Mouse (Mus musculus) neural tube, embryonic 11.5 days (tissue): ENCODE measurements around the gene Tmpo. TPM values are rescaled to one million over a fixed set of nuclear protein-coding genes. Genes with fewer than 3 reads are reported as not detected.
A peak's percentile ranks its signal among the peaks of the same experiment; 100 is the strongest.

Source experiments
- ATAC-seq: fragments of 200-750 bp; cut with Nextera tagmentation; 2 replicates; pipeline ENCODE4 v1.8.0; 2017; ENCODE audit warnings: moderate number of reproducible peaks, mild to moderate bottlenecking, moderate TSS enrichment, moderate library complexity; ENCODE audit not compliant: insufficient read depth, low FRiP score, low TSS enrichment
- DNase-seq: peaks from one replicate; pipeline ENCODE4 v3.0.0-alpha.2; 2015; ENCODE audit warnings: low spot score
- H3K27ac ChIP-seq: fragments of 300-500 bp; sonication (generic); 2 replicates; pipeline ENCODE4 v1.5.1; 2014; ENCODE audit warnings: low read depth, mild to moderate bottlenecking, low read length
- H3K27me3 ChIP-seq: fragments of 300-500 bp; sonication (generic); 2 replicates; pipeline ENCODE4 v1.6.1; 2014; ENCODE audit warnings: mild to moderate bottlenecking, low read length, mixed read lengths; ENCODE audit not compliant: control insufficient read depth, insufficient read depth
- H3K36me3 ChIP-seq: fragments of 300-500 bp; sonication (generic); 2 replicates; pipeline ENCODE4 v1.6.1; 2014; ENCODE audit warnings: mild to moderate bottlenecking, low read length, moderate library complexity, mixed read lengths; ENCODE audit not compliant: control insufficient read depth, insufficient read depth
- H3K4me1 ChIP-seq: fragments of 300-500 bp; sonication (generic); 2 replicates; pipeline ENCODE4 v1.6.1; 2014; ENCODE audit warnings: low read length, mixed read lengths; ENCODE audit not compliant: control insufficient read depth, insufficient read depth
- H3K4me2 ChIP-seq: fragments of 300-500 bp; sonication (generic); 2 replicates; pipeline ENCODE4 v1.6.1; 2014; ENCODE audit warnings: low read depth, mild to moderate bottlenecking, moderate library complexity
- H3K4me3 ChIP-seq: fragments of 300-500 bp; sonication (generic); 2 replicates; pipeline ENCODE4 v1.5.1; 2014; ENCODE audit warnings: low read depth, low read length
- H3K9ac ChIP-seq: fragments of 300-500 bp; sonication (generic); 2 replicates; pipeline ENCODE4 v1.6.1; 2014; ENCODE audit warnings: mild to moderate bottlenecking, low read length
- H3K9me3 ChIP-seq: fragments of 300-500 bp; sonication (generic); 2 replicates; pipeline ENCODE4 v1.6.1; 2016; ENCODE audit warnings: low read length; ENCODE audit not compliant: control insufficient read depth
- WGBS: fragments of 180-500 bp; shearing (Covaris S2); extraction: QIAGEN DNeasy Blood & Tissue Kit; methylation state at CpG from one replicate; pipeline ENCODE4 v1.1.7; 2014; 5-methylcytosine and 5-hydroxymethylcytosine counted together
- polyA plus RNA-seq: library from polyadenylated mRNA; unstranded; fragments of >200 nt; fragmentation: Nextera tagmentation; extraction: Ambion mirVana; gene quantifications from 2 replicates; pipeline ENCODE4 v1.2.1, GENCODE M21; 2014

Gene Tmpo
- polyA plus RNA-seq, 1 experiment from 2014 or later, result 286 TPM

DNA sequence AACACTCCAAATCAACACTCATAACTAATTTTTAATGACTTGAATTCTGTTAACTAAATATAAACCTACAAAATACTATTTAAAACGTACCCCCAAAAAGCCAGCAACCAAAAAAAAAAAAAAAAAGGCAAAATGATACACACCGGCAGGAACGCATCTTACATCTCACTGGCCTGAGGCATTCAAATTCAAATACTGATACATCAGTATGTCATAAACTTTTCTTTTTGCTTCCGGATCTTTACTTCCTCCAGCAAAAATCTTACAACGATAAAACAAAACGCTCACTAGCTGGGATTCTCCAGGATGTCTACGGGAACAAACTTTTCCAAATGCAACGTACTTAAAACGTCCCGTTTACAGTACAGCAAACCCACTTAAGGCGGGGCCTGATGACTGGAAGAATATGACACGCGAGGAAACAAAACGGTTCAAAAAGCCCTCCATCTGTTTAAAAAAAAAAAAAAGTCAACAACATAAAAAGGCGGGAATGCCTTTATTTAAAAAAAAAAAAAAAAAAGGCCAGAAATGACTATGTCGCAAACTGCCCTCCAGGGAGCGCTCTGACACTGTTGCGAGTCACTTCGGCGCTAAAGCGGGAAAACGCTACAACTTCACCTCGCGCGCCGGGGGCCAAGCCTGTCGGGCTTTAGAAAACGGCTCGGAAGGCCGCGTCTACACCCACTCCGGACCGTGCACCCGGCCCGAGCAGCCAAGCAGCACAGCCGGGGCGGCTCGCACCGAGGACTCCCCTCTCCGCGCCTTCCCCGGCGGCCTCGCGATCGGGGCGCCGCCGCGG is 10.8 kb downstream of the Tmpo start:
- Histone ChIP-seq H3K9ac (peak overlapping the region; percentile 99), H3K4me3 (peak overlapping the region; percentile 92), H3K4me2 (peak overlapping the region; percentile 64), H3K27ac (peak overlapping the region; percentile 99), H3K4me1 (peaks cover 8% of the 10 kb centered on the region; the same call in 1 of the 2 replicates), H3K27me3 (no peaks in the 10 kb centered on the region), H3K36me3 (0 out of 2 replicates have a peak, but pooled peaks cover 2% of the 10 kb centered on the region), H3K9me3 (no peaks in the 10 kb centered on the region)
- WGBS, result under 1% methylated on average over 49 of the region's 50 CpGs
- ATAC-seq (peak; percentile 52; the same call in 1 of the 2 replicates), DNase-seq (peak; percentile 90)

GRCm38 (mm10) chr10:91169414-91170065 is 11.6 kb downstream of the Tmpo start:
- DNase-seq, result no peak
- 43% methylated on average over 17 of the region's 17 CpGs for WGBS

DNA sequence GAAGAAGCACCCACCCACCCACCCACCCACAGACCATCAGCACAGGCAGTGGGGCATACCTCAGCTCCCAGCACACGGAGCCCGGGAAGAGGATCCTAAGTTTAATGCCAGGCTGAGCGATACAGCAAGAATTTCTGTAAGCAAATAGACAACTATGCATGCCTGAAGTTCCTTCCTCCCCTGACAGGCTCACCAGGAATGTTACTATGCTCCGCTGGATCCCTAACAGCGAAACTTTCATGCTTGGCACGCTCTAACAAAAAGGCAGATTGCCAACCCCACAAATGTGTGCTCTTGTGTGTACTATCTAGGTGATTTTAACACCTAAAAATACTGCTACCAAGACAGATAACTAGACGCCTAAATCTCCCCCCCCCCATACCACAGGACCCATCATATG is 13.8 kb downstream of the Tmpo start:
- peaks cover 9% of the 10 kb centered on the region for H3K36me3 ChIP-seq
- no peak overlapping the region for H3K4me3 ChIP-seq
- H3K4me2 ChIP-seq, result no peak overlapping the region
- ATAC-seq (no peak), DNase-seq (no peak)
- H3K27me3 ChIP-seq, result no peaks in the 10 kb centered on the region
- no peak overlapping the region for H3K9ac ChIP-seq
- WGBS, result 78% methylated on average over 7 of the region's 7 CpGs
- peaks cover 8% of the 10 kb centered on the region; the same call in 1 of the 2 replicates for H3K4me1 ChIP-seq
- no peaks in the 10 kb centered on the region for H3K9me3 ChIP-seq
- no peak overlapping the region for H3K27ac ChIP-seq

More at GRCm38 (mm10) chr10:91169414-91170065, 11.6 kb downstream of the Tmpo start:
- H3K27ac ChIP-seq, result no peak overlapping the region
- no peaks in the 10 kb centered on the region for H3K27me3 ChIP-seq
- H3K36me3 ChIP-seq, result 0 out of 2 replicates have a peak, but pooled peaks cover 3% of the 10 kb centered on the region
- peak overlapping the region; percentile 64 for H3K4me2 ChIP-seq
- no peaks in the 10 kb centered on the region for H3K9me3 ChIP-seq
- H3K4me3 ChIP-seq, result peak overlapping the region; percentile 92
- H3K9ac ChIP-seq, result peak overlapping the region; percentile 99
- ATAC-seq, result no peak
- H3K4me1 ChIP-seq, result peaks cover 8% of the 10 kb centered on the region; the same call in 1 of the 2 replicates

GRCm38 (mm10) chr10:91166890-91167289 is 14.2 kb downstream of the Tmpo start:
- Histone ChIP-seq H3K4me2 (no peak overlapping the region), H3K27me3 (no peaks in the 10 kb centered on the region), H3K4me1 (peaks cover 8% of the 10 kb centered on the region; the same call in 1 of the 2 replicates), H3K27ac (no peak overlapping the region), H3K9ac (no peak overlapping the region), H3K4me3 (no peak overlapping the region), H3K36me3 (peaks cover 11% of the 10 kb centered on the region), H3K9me3 (no peaks in the 10 kb centered on the region)
- ATAC-seq, result no peak
- 64% methylated on average over 5 of the region's 5 CpGs for WGBS
- DNase-seq, result peak; percentile 43

DNA sequence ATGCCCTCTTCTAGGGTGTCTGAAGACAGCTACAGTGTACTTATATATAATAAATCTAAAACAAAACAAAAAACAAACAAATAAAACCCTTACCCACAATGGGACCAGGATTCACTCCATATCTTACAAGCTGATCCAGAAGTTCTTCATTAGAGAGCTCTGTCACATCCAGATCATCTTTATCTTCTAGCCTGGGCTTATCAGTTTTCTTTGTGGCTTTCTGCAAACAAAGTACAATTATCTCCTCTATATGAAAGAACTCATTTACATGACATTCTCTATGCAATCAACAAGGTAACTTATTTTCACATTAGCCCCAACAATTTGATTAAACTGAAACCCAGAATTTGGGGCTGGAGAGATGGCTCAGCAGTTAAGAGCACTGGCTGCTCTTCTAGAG is 15.3 kb downstream of the Tmpo start:
- no peak overlapping the region for H3K4me2 ChIP-seq
- H3K27ac ChIP-seq, result no peak overlapping the region
- H3K36me3 ChIP-seq, result peaks cover 12% of the 10 kb centered on the region
- no peak overlapping the region for H3K9ac ChIP-seq
- no peaks in the 10 kb centered on the region for H3K9me3 ChIP-seq
- no peak overlapping the region for H3K4me3 ChIP-seq
- no peaks in the 10 kb centered on the region for H3K27me3 ChIP-seq
- H3K4me1 ChIP-seq, result peaks cover 8% of the 10 kb centered on the region; the same call in 1 of the 2 replicates
- ATAC-seq (no peak), DNase-seq (no peak)

DNA sequence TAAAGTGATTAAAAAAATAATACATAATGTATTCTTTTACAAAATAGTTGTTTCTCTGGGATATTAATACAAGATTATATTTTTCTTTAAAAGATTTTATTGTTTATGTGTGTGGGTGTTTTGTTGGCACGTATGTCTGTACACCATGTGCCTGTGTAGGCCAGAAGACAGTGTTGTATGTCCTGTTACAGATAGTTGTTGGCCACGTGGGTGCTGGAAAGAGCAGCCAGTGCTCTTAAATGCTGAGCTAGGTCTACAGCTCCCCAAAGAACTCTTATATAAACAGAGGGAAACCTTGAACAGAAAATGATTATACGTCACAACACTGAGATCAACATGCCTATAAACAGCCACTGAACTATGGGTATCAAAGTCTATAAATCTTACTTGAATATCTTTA is 16.6 kb downstream of the Tmpo start:
- Histone ChIP-seq H3K4me2 (no peak overlapping the region), H3K9me3 (no peaks in the 10 kb centered on the region), H3K27ac (no peak overlapping the region), H3K27me3 (no peaks in the 10 kb centered on the region), H3K4me1 (peaks cover 8% of the 10 kb centered on the region; the same call in 1 of the 2 replicates), H3K4me3 (no peak overlapping the region), H3K36me3 (peaks cover 12% of the 10 kb centered on the region), H3K9ac (no peak overlapping the region)
- 92% methylated on average over 3 of the region's 3 CpGs for WGBS
- DNase-seq (no peak), ATAC-seq (no peak)

DNA sequence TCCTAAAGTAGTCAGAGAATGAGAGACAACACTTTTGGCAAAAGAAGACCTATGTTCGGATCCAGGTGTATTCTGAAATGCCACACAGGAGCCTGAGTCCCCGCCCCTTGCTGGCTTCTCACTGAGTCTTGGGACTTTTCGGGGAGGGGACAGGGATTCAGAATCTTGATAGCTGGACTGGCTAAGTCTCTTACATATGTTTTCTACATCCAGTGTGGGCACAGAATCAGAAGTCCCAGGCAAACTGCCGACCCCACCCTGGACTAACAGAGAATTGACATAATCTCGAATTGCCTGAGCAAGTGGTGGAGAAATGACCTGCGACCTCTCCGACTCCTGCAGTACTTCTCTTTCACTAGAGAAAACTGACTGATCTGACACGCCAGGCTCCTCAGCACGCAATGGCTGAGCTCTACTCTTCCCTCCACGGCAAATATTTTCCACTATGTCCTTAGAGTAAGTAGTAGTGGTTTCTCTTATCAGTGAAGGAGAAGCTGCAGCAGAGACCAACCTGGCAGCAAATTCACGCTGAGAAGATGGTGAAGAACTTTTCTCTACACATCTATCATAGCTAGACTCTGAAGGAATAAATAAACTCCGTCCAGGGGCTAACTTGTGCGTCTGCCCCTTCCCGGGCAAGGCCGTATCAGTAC is 18.5 kb downstream of the Tmpo start:
- Histone ChIP-seq H3K4me3 (no peak overlapping the region), H3K4me1 (no peaks in the 10 kb centered on the region), H3K36me3 (peaks cover 12% of the 10 kb centered on the region), H3K9ac (no peak overlapping the region), H3K4me2 (no peak overlapping the region), H3K27ac (no peak overlapping the region), H3K9me3 (no peaks in the 10 kb centered on the region), H3K27me3 (no peaks in the 10 kb centered on the region)
- no peak for DNase-seq
- no peak for ATAC-seq
- WGBS, result 91% methylated on average over 15 of the region's 15 CpGs

DNA sequence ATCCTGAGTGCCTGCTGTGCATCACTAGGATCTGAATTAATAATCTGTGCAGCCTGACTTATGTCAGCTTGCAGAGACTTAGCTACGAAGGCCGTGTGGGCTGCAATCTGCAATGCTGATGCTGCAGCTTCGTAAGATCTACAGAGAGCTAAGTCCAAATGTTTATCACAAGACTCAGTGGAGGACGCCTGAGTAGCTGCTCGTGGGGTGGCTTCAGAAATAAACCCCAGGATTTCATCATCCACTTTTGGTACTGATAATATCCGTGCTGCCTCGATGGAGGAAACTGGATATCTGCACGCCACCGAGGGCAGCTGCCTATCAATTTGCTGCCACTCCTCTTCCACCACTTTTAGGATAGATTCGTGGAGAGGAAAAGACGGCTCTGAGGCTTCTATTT is 19.0 kb downstream of the Tmpo start:
- Histone ChIP-seq H3K27ac (no peak overlapping the region), H3K4me3 (no peak overlapping the region), H3K9ac (no peak overlapping the region), H3K4me2 (no peak overlapping the region), H3K27me3 (no peaks in the 10 kb centered on the region), H3K9me3 (no peaks in the 10 kb centered on the region), H3K36me3 (peaks cover 12% of the 10 kb centered on the region), H3K4me1 (no peaks in the 10 kb centered on the region)
- ATAC-seq (no peak), DNase-seq (no peak)
- 91% methylated on average over 11 of the region's 11 CpGs for WGBS
